Mouse (Mus musculus) lung, embryonic 14.5 days (tissue): Measurements from ENCODE around the gene Ulk4. TPM values are rescaled to one million over a fixed set of nuclear protein-coding genes. Genes with fewer than 3 reads are reported as not detected.

Experiments
- ATAC-seq: fragments of 200-750 bp; cut with Nextera tagmentation; 2 replicates; pipeline ENCODE4 v1.8.0; 2017; ENCODE audit warnings: mild to moderate bottlenecking, moderate TSS enrichment, moderate library complexity; ENCODE audit not compliant: insufficient read depth
- DNase-seq: peaks from one replicate; pipeline ENCODE4 v3.0.0-alpha.2; 2015
- H3K27ac ChIP-seq: fragments of 300-500 bp; sonication (generic); 2 replicates; pipeline ENCODE4 v1.5.1; 2014; ENCODE audit warnings: low read depth, mild to moderate bottlenecking, moderate library complexity
- H3K27me3 ChIP-seq: fragments of 300-500 bp; sonication (generic); 2 replicates; pipeline ENCODE4 v1.6.1; 2014; ENCODE audit warnings: low read length, control low read depth; ENCODE audit not compliant: insufficient read depth
- H3K36me3 ChIP-seq: fragments of 300-500 bp; sonication (generic); 2 replicates; pipeline ENCODE4 v1.6.1; 2014; ENCODE audit warnings: control low read depth; ENCODE audit not compliant: insufficient read depth
- H3K4me1 ChIP-seq: fragments of 300-500 bp; sonication (generic); 2 replicates; pipeline ENCODE4 v1.6.1; 2014; ENCODE audit warnings: antibody characterized with exemption, control low read depth; ENCODE audit not compliant: insufficient read depth
- H3K4me2 ChIP-seq: fragments of 300-500 bp; sonication (generic); 2 replicates; pipeline ENCODE4 v1.6.1; 2014; ENCODE audit warnings: mild to moderate bottlenecking
- H3K4me3 ChIP-seq: fragments of 300-500 bp; sonication (generic); 2 replicates; pipeline ENCODE4 v1.5.1; 2014; ENCODE audit warnings: low read depth, low read length
- H3K9ac ChIP-seq: fragments of 300-500 bp; sonication (generic); 2 replicates; pipeline ENCODE4 v1.6.1; 2014
- H3K9me3 ChIP-seq: fragments of 300-500 bp; sonication (generic); 2 replicates; pipeline ENCODE4 v1.6.1; 2016; ENCODE audit warnings: low read depth, low read length, control low read depth
- CTCF ChIP-seq: IDR thresholded peaks from 2 replicates; pipeline ENCODE4 v1.5.1; 2016; ENCODE audit warnings: antibody characterized with exemption, low read depth
- WGBS: fragments of 180-500 bp; shearing (Covaris S2); extraction: QIAGEN DNeasy Blood & Tissue Kit; methylation state at CpG from one replicate; pipeline ENCODE4 v1.1.7; 2014; 5-methylcytosine and 5-hydroxymethylcytosine counted together
- polyA plus RNA-seq: library from polyadenylated mRNA; unstranded; fragments of >200 nt; fragmentation: Nextera tagmentation; extraction: Ambion mirVana; gene quantifications from 2 replicates; pipeline ENCODE4 v1.2.1, GENCODE M21; 2014

Ulk4 gene
- polyA plus RNA-seq, 1 experiment from 2014 or later = 125 TPM

DNA sequence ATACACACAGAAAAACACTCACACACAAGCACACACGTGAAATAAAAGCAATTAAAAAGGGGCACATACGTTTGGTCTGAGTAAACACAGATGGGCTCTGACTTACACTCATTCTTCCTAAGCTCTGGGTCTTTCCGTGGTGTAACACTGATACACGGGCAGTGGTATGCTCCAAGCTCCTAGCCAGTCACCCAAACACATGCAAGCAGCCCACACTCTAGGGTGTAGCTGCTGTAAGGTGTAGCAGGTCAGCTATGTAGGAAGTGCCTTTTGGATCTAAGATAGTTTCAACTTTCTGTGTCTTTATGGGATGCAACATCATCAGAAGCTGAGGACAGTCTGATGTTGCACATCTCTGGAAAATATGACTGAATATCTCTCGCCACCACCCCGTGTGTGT, 241.7 kb downstream of the Ulk4 start:
- DNase-seq (no peak), ATAC-seq (no peak)
- 46% methylated on average over 6 of the region's 6 CpGs for WGBS
- H3K9ac ChIP-seq = no peak overlapping the region
- H3K4me1 ChIP-seq = no peaks in the 10 kb centered on the region
- no peak overlapping the region for H3K4me3 ChIP-seq
- no peaks in the 10 kb centered on the region for H3K27me3 ChIP-seq
- TF ChIP-seq CTCF = no peak
- H3K36me3 ChIP-seq = no peaks in the 10 kb centered on the region
- H3K4me2 ChIP-seq = no peak overlapping the region
- no peaks in the 10 kb centered on the region for H3K9me3 ChIP-seq
- H3K27ac ChIP-seq = no peak overlapping the region

DNA sequence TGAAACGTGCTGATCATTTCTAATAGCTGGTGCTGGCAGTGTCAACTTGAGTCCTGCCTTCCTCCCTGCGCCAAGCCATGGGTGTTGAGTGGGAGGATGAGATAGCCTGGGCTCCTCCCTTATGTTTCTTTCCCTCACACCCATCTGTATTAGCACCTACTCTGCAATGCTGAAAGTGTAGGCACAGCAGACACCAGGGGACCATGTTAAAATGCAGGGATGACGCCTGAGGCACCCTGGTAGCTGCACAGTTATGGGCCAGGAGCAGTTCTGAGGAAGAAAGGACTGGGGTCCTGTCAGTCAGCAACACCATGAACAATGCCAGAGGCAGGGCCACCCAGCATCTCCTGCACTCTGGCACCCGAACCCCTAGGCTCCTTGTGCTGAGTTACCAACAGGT, 243.4 kb downstream of the Ulk4 start:
- DNase-seq = no peak
- no peaks in the 10 kb centered on the region for H3K36me3 ChIP-seq
- 75% methylated on average over 4 of the region's 4 CpGs for WGBS
- H3K9me3 ChIP-seq = no peaks in the 10 kb centered on the region
- no peak overlapping the region for H3K4me3 ChIP-seq
- TF ChIP-seq CTCF = no peak
- H3K4me1 ChIP-seq = no peaks in the 10 kb centered on the region
- H3K27ac ChIP-seq = no peak overlapping the region
- H3K4me2 ChIP-seq = no peak overlapping the region
- no peak overlapping the region for H3K9ac ChIP-seq
- H3K27me3 ChIP-seq = no peaks in the 10 kb centered on the region
- ATAC-seq = no peak

GRCm38 (mm10) chr9:121032322-121032964, 244.6 kb downstream of the Ulk4 start:
- Histone ChIP-seq H3K27me3 (no peaks in the 10 kb centered on the region), H3K9me3 (no peaks in the 10 kb centered on the region), H3K4me1 (no peaks in the 10 kb centered on the region), H3K27ac (no peak overlapping the region), H3K4me3 (no peak overlapping the region), H3K36me3 (no peaks in the 10 kb centered on the region), H3K4me2 (no peak overlapping the region), H3K9ac (no peak overlapping the region)
- 72% methylated on average over 10 of the region's 10 CpGs for WGBS
- no peak for TF ChIP-seq CTCF
- DNase-seq (no peak), ATAC-seq (no peak)

- no peak for TF ChIP-seq CTCF
- Histone ChIP-seq H3K4me1 (no peaks in the 10 kb centered on the region), H3K27me3 (no peaks in the 10 kb centered on the region), H3K9me3 (no peaks in the 10 kb centered on the region), H3K4me2 (no peak overlapping the region), H3K9ac (no peak overlapping the region), H3K4me3 (no peak overlapping the region), H3K36me3 (no peaks in the 10 kb centered on the region), H3K27ac (no peak overlapping the region)
- no peak for ATAC-seq
- no peak for DNase-seq
- 37% methylated on average over 10 of the region's 10 CpGs for WGBS
Measured at GRCm38 (mm10) chr9:121030949-121031348, 246.0 kb downstream of the Ulk4 start.

DNA sequence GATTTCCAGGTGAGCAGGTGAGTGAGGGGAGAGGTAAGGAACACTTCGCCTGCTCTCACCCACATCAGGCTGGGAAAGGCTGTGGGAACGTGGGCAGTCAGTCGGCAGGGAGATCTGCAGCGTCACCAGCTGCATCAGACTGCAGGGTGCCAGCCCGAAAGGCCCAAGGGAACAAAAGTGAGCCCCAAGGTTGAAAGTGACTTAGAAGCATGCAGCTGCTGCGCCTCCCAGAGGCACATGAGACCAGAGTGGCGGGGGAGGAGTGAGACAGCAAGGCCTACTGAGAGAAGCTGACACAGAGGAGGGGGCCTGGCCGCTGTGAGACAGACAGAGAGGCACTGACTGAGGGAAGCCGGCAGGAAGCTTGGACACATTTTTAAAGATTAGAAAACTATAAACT, 247.2 kb downstream of the Ulk4 start:
- Histone ChIP-seq H3K27ac (no peak overlapping the region), H3K9me3 (no peaks in the 10 kb centered on the region), H3K4me3 (no peak overlapping the region), H3K4me2 (no peak overlapping the region), H3K27me3 (no peaks in the 10 kb centered on the region), H3K9ac (no peak overlapping the region), H3K36me3 (no peaks in the 10 kb centered on the region), H3K4me1 (no peaks in the 10 kb centered on the region)
- no peak for DNase-seq
- no peak for ATAC-seq
- TF ChIP-seq CTCF = no peak
- WGBS = 47% methylated on average over 9 of the region's 9 CpGs

DNA sequence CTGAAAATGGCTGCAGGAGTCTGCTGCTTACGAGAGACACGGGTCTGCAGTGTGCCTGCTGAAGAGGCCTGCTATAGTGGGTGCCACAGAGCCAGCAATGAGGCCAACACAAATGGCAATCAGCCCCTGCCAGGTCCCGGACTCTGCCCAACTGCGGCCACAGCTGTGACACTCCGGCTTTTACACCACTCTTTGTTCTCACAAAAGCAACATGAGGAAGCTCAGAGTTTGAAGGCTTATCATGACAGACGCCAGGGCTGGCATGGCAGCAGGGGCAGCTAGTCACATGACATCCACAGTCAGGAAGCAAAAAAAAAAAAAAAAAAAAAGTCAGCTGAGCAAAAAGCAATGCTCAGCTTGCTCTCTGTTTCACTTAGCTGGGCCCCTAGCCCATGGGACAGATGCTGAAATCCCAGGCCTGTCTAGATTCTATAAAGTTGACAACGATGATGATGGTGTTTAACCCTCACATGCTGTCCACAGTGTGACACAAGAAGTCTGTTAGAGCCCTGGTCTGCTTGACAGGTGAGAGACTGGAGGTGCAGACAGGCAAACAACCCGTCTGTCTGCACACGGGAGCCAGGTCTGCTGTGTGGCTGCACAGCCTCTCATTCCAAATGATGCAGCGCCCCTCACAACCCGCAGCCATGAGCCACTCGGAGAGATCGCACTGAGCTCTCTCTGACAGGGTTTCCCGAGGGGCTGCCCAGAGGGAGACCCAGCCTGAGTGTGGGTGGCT, 253.3 kb downstream of the Ulk4 start:
- ATAC-seq (no peak), DNase-seq (no peak)
- no peaks in the 10 kb centered on the region for H3K27me3 ChIP-seq
- no peak overlapping the region for H3K4me3 ChIP-seq
- H3K9ac ChIP-seq = no peak overlapping the region
- WGBS = 82% methylated on average over 14 of the region's 14 CpGs
- no peaks in the 10 kb centered on the region for H3K36me3 ChIP-seq
- no peak for TF ChIP-seq CTCF
- H3K27ac ChIP-seq = no peak overlapping the region
- no peaks in the 10 kb centered on the region for H3K9me3 ChIP-seq
- H3K4me2 ChIP-seq = no peak overlapping the region
- no peaks in the 10 kb centered on the region for H3K4me1 ChIP-seq

- H3K27ac ChIP-seq = no peak overlapping the region
- no peak overlapping the region for H3K4me2 ChIP-seq
- TF ChIP-seq CTCF = no peak
- WGBS = 71% methylated on average over 11 of the region's 11 CpGs
- no peaks in the 10 kb centered on the region for H3K9me3 ChIP-seq
- no peaks in the 10 kb centered on the region for H3K36me3 ChIP-seq
- no peak for DNase-seq
- no peaks in the 10 kb centered on the region for H3K27me3 ChIP-seq
- no peaks in the 10 kb centered on the region for H3K4me1 ChIP-seq
- no peak overlapping the region for H3K9ac ChIP-seq
- H3K4me3 ChIP-seq = no peak overlapping the region
- no peak for ATAC-seq
Measured at GRCm38 (mm10) chr9:121020360-121020759, 256.6 kb downstream of the Ulk4 start.
